Mouse (Mus musculus): ENCODE results near the gene Klf12. TPM values are rescaled to one million over a fixed set of nuclear protein-coding genes. Genes with fewer than 3 reads are reported as not detected.
"Not testable (repeated sequence)": the region's sequence is repeated elsewhere in the genome, so short reads cannot be mapped to it uniquely, and the experiment has no call there.

The Klf12 gene
- total RNA-seq, 4 experiments from 2014 or later = 38.9 to 52.1 (median 45.3) TPM

GRCm38 (mm10) chr14:99894062-99894461, 390.4 kb downstream of the Klf12 start:
- no peak for DNase-seq (ENCODE audit: low spot score in 2 of 2)

- no peak for DNase-seq (ENCODE audit: low spot score in 2 of 2)
These were observed 398.0 kb downstream of the Klf12 start for GRCm38 (mm10) chr14:99886503-99886902.

GRCm38 (mm10) chr14:99885562-99885961, 398.9 kb downstream of the Klf12 start:
- DNase-seq (ENCODE audit: low spot score in 2 of 2) = no peak

GRCm38 (mm10) chr14:99885128-99885527, 399.4 kb downstream of the Klf12 start:
- DNase-seq (ENCODE audit: low spot score in 2 of 2) = no peak

GRCm38 (mm10) chr14:99876791-99877578, 407.5 kb downstream of the Klf12 start:
- DNase-seq (ENCODE audit: low spot score in 2 of 2) = no peak

GRCm38 (mm10) chr14:99873725-99874124, 410.8 kb downstream of the Klf12 start:
- DNase-seq (ENCODE audit: low spot score in 2 of 2) = no peak

- no peak for DNase-seq (ENCODE audit: low spot score in 2 of 2)
These were observed 428.1 kb downstream of the Klf12 start for GRCm38 (mm10) chr14:99856158-99857011.

- not testable (repeated sequence) for DNase-seq (ENCODE audit: low spot score in 2 of 2)
These were observed 430.0 kb downstream of the Klf12 start for GRCm38 (mm10) chr14:99854467-99854807.

- not testable (repeated sequence) for DNase-seq (ENCODE audit: low spot score in 2 of 2)
These were observed 430.6 kb downstream of the Klf12 start for GRCm38 (mm10) chr14:99853769-99854466.

GRCm38 (mm10) chr14:99850350-99850749, 434.1 kb downstream of the Klf12 start:
- no peak for DNase-seq (ENCODE audit: low spot score in 2 of 2)

GRCm38 (mm10) chr14:99847502-99847901, 437.0 kb downstream of the Klf12 start:
- no peak for DNase-seq (ENCODE audit: low spot score in 2 of 2)

GRCm38 (mm10) chr14:99826713-99827112, 457.8 kb downstream of the Klf12 start:
- no peak for DNase-seq (ENCODE audit: low spot score in 2 of 2)
